Mouse (Mus musculus) CH12.LX (cell line): ENCODE measurements around the gene 4930562C15Rik. TPM values are rescaled to one million over a fixed set of nuclear protein-coding genes. Genes with fewer than 3 reads are reported as not detected.

Experiments
- DNase-seq: peaks from one replicate; pipeline ENCODE4 v3.0.0-alpha.2; 2013; ENCODE audit errors: extremely low read depth
- H3K27ac ChIP-seq: 2 replicates; pipeline ENCODE4 v1.5.1; 2012; ENCODE audit warnings: low read depth, mild to moderate bottlenecking, control low read depth, moderate library complexity; ENCODE audit not compliant: insufficient read depth
- H3K27me3 ChIP-seq: replicated peaks from 2 replicates; pipeline ENCODE3; 2012; ENCODE audit warnings: inconsistent platforms
- H3K36me3 ChIP-seq, 2 experiments: replicated peaks in 1 of 2; 2 replicates each; pipeline versions ENCODE3 to v1.6.1; 2012; ENCODE audit warnings: inconsistent platforms in 1 of 2, low read length in 1 of 2, mild to moderate bottlenecking in 1 of 2, mixed read lengths in 1 of 2, moderate library complexity in 1 of 2; ENCODE audit not compliant: control insufficient read depth in 1 of 2, insufficient read depth in 1 of 2
- H3K4me1 ChIP-seq, 2 experiments: 2 replicates each; pipeline ENCODE4 v1.6.1; 2012; ENCODE audit warnings: inconsistent platforms in 1 of 2, moderate library complexity in 1 of 2; ENCODE audit not compliant: insufficient read depth in 2 of 2, control insufficient read depth in 1 of 2
- H3K4me2 ChIP-seq: 2 replicates; pipeline ENCODE4 v1.6.1; 2012; ENCODE audit warnings: low read depth, mild to moderate bottlenecking, control low read depth; ENCODE audit not compliant: poor library complexity, insufficient read depth, severe bottlenecking
- H3K4me3 ChIP-seq, 3 experiments: fragments of 150-350 bp in 1 of 3; sonication (generic) in 1 of 3; replicated peaks in 1 of 3; 2 replicates each; pipeline versions ENCODE3 to v1.5.1; 2011 to 2012; ENCODE audit warnings: low read depth in 2 of 3, low read length in 2 of 3, mild to moderate bottlenecking in 2 of 3, moderate library complexity in 2 of 3, control low read depth in 1 of 3, improper control_type of control experiment in 1 of 3, inconsistent platforms in 1 of 3, mixed read lengths in 1 of 3; ENCODE audit not compliant: poor library complexity in 1 of 3
- H3K79me2 ChIP-seq: replicated peaks from 2 replicates; pipeline ENCODE4 v1.6.1; 2012; ENCODE audit warnings: mild to moderate bottlenecking, moderate library complexity; ENCODE audit not compliant: control insufficient read depth, poor library complexity, insufficient read depth, severe bottlenecking; ENCODE audit errors: extremely low read depth
- H3K9ac ChIP-seq: 2 replicates; pipeline ENCODE4 v1.6.1; 2012; ENCODE audit warnings: low read depth, mild to moderate bottlenecking, control low read depth, moderate library complexity; ENCODE audit not compliant: insufficient read depth
- H3K9me3 ChIP-seq: replicated peaks from 2 replicates; pipeline ENCODE3; 2012; ENCODE audit warnings: low read length, inconsistent platforms, mixed read lengths
- BHLHE40 ChIP-seq: IDR thresholded peaks from 2 replicates; pipeline ENCODE4 v1.6.1; 2011; ENCODE audit warnings: mild to moderate bottlenecking, low read depth, low read length, improper control_type of control experiment
- CHD1 ChIP-seq: IDR thresholded peaks from 2 replicates; pipeline ENCODE4 v1.6.1; 2012; ENCODE audit warnings: low read depth, low read length, improper control_type of control experiment, inconsistent platforms
- CTCF ChIP-seq, 2 experiments: IDR thresholded peaks in 1 of 2; conservative IDR thresholded peaks in 1 of 2; 2 replicates each; pipeline ENCODE4 v1.5.1; 2011 to 2012; ENCODE audit warnings: low read depth in 2 of 2, low read length in 2 of 2, improper control_type of control experiment in 1 of 2, inconsistent platforms in 1 of 2, mild to moderate bottlenecking in 1 of 2, moderate library complexity in 1 of 2
- ELF1 ChIP-seq: IDR thresholded peaks from 2 replicates; pipeline ENCODE4 v1.6.1; 2014; ENCODE audit warnings: low read depth, mild to moderate bottlenecking, inconsistent platforms, low read length, improper control_type of control experiment
- EP300 ChIP-seq: IDR thresholded peaks from 2 replicates; pipeline ENCODE4 v1.6.1; 2011; ENCODE audit warnings: low read length, improper control_type of control experiment
- ETS1 ChIP-seq: conservative IDR thresholded peaks from 2 replicates; pipeline ENCODE4 v1.6.1; 2012; ENCODE audit warnings: low read depth, mild to moderate bottlenecking, inconsistent platforms, low read length, improper control_type of control experiment, moderate library complexity
- HCFC1 ChIP-seq: IDR thresholded peaks from 2 replicates; pipeline ENCODE4 v1.6.1; 2012; ENCODE audit warnings: low read depth, mild to moderate bottlenecking, inconsistent platforms, low read length, improper control_type of control experiment
- IRF4 ChIP-seq: IDR thresholded peaks from 2 replicates; pipeline ENCODE4 v1.6.1; 2014; ENCODE audit warnings: low read depth, mild to moderate bottlenecking, inconsistent platforms, low read length, improper control_type of control experiment
- JUND ChIP-seq: conservative IDR thresholded peaks from 2 replicates; pipeline ENCODE4 v1.6.1; 2011; ENCODE audit warnings: low read depth, low read length, improper control_type of control experiment
- KAT2A ChIP-seq: IDR thresholded peaks from 2 replicates; pipeline ENCODE4 v1.6.1; 2012; ENCODE audit warnings: low read length, improper control_type of control experiment, inconsistent platforms; ENCODE audit not compliant: insufficient replicate concordance
- MAFK ChIP-seq: IDR thresholded peaks from 2 replicates; pipeline ENCODE4 v1.6.1; 2011; ENCODE audit warnings: low read length, improper control_type of control experiment; ENCODE audit not compliant: insufficient replicate concordance
- MAZ ChIP-seq: IDR thresholded peaks from 2 replicates; pipeline ENCODE4 v1.6.1; 2012; ENCODE audit warnings: low read depth, mild to moderate bottlenecking, inconsistent platforms, low read length, improper control_type of control experiment, moderate library complexity
- MEF2A ChIP-seq: IDR thresholded peaks from 2 replicates; pipeline ENCODE4 v1.6.1; 2014; ENCODE audit warnings: low read depth, mild to moderate bottlenecking, inconsistent platforms, low read length, improper control_type of control experiment, borderline replicate concordance
- MXI1 ChIP-seq: IDR thresholded peaks from 2 replicates; pipeline ENCODE4 v1.6.1; 2011; ENCODE audit warnings: mild to moderate bottlenecking, low read depth, low read length, improper control_type of control experiment
- MYC ChIP-seq: IDR thresholded peaks from 2 replicates; pipeline ENCODE4 v1.6.1; 2011; ENCODE audit warnings: low read depth, mild to moderate bottlenecking, improper control_type of control experiment, low read length
- NELFE ChIP-seq: IDR thresholded peaks from 2 replicates; pipeline ENCODE4 v1.6.1; 2011; ENCODE audit warnings: low read depth, low read length, improper control_type of control experiment
- NRF1 ChIP-seq: IDR thresholded peaks from 2 replicates; pipeline ENCODE4 v1.6.1; 2014; ENCODE audit warnings: low read depth, mild to moderate bottlenecking, inconsistent platforms, low read length, improper control_type of control experiment, moderate library complexity
- PAX5 ChIP-seq: IDR thresholded peaks from 2 replicates; pipeline ENCODE4 v1.6.1; 2012; ENCODE audit warnings: low read length, inconsistent platforms, mixed read lengths
- POLR2A ChIP-seq: IDR thresholded peaks from 2 replicates; pipeline ENCODE4 v1.6.1; 2011; ENCODE audit warnings: low read depth, mild to moderate bottlenecking, improper control_type of control experiment, low read length
- POLR2AphosphoS2 ChIP-seq: IDR thresholded peaks from 2 replicates; pipeline ENCODE4 v1.6.1; 2011; ENCODE audit warnings: low read depth, low read length, improper control_type of control experiment
- RAD21 ChIP-seq: IDR thresholded peaks from 2 replicates; pipeline ENCODE4 v1.6.1; 2011; ENCODE audit warnings: low read depth, mild to moderate bottlenecking, low read length, improper control_type of control experiment, moderate library complexity
- RCOR1 ChIP-seq: conservative IDR thresholded peaks from 2 replicates; pipeline ENCODE4 v1.6.1; 2012; ENCODE audit warnings: low read depth, mild to moderate bottlenecking, inconsistent platforms, low read length, improper control_type of control experiment
- SIN3A ChIP-seq: IDR thresholded peaks from 2 replicates; pipeline ENCODE4 v1.6.1; 2012; ENCODE audit warnings: low read length, improper control_type of control experiment, inconsistent platforms
- SMC3 ChIP-seq: IDR thresholded peaks from 2 replicates; pipeline ENCODE4 v1.6.1; 2011; ENCODE audit warnings: low read depth, low read length, improper control_type of control experiment
- TCF12 ChIP-seq: IDR thresholded peaks from 2 replicates; pipeline ENCODE4 v1.6.1; 2014; ENCODE audit warnings: low read depth, mild to moderate bottlenecking, inconsistent platforms, low read length, improper control_type of control experiment
- UBTF ChIP-seq: IDR thresholded peaks from 2 replicates; pipeline ENCODE4 v1.6.1; 2012; ENCODE audit warnings: low read depth, mild to moderate bottlenecking, inconsistent platforms, low read length, improper control_type of control experiment, moderate library complexity
- USF1 ChIP-seq: IDR thresholded peaks from 2 replicates; pipeline ENCODE4 v1.6.1; 2014; ENCODE audit warnings: low read depth, mild to moderate bottlenecking, inconsistent platforms, low read length, improper control_type of control experiment
- USF2 ChIP-seq: conservative IDR thresholded peaks from 2 replicates; pipeline ENCODE4 v1.6.1; 2011; ENCODE audit warnings: low read depth, low read length, improper control_type of control experiment
- ZC3H11A ChIP-seq: IDR thresholded peaks from 2 replicates; pipeline ENCODE4 v1.6.1; 2012; ENCODE audit warnings: low read depth, mild to moderate bottlenecking, inconsistent platforms, low read length, improper control_type of control experiment
- ZKSCAN1 ChIP-seq: IDR thresholded peaks from 2 replicates; pipeline ENCODE4 v1.6.1; 2012; ENCODE audit warnings: low read depth, inconsistent platforms, low read length, improper control_type of control experiment, borderline replicate concordance
- ZNF384 ChIP-seq: IDR thresholded peaks from 2 replicates; pipeline ENCODE4 v1.6.1; 2012; ENCODE audit warnings: low read depth, low read length, improper control_type of control experiment, inconsistent platforms
- dilution Hi-C: fragments of 300-500 bp; cut with MboI; formaldehyde crosslinking; loops from 2 replicates; pipeline ENCODE4 v1.14.3; 2020; ENCODE audit warnings: low sequenced_read_pairs; ENCODE audit not compliant: extremely low pct_unique_long_range_greater_than_20kb, extremely low pct_ligation_motif_present
- in situ Hi-C: fragments of 300-500 bp; cut with MboI; formaldehyde crosslinking; loops from 3 replicates; pipeline ENCODE4 v1.14.3; 2019; ENCODE audit warnings: low sequenced_read_pairs, low pct_ligation_motif_present, low pct_unique_long_range_greater_than_20kb, mixed read lengths
- polyA plus RNA-seq: library from polyadenylated mRNA; unstranded; fragments of >175 nt; gene quantifications from 2 replicates; pipeline ENCODE4 v1.2.1, GENCODE M21; 2012; ENCODE audit warnings: low read depth; ENCODE audit not compliant: insufficient read length
- total RNA-seq, 2 experiments: library from RNA; depleted of rRNA; stranded (reverse); fragments of 300-350 nt in 1 of 2; fragments of >200 nt in 1 of 2; gene quantifications; 2 replicates each; pipeline ENCODE4 v1.2.3; 2012 to 2014

The 4930562C15Rik gene
- total and polyA plus RNA-seq, 3 experiments: 0.13 to 0.80 (median 0.20) TPM

DNA sequence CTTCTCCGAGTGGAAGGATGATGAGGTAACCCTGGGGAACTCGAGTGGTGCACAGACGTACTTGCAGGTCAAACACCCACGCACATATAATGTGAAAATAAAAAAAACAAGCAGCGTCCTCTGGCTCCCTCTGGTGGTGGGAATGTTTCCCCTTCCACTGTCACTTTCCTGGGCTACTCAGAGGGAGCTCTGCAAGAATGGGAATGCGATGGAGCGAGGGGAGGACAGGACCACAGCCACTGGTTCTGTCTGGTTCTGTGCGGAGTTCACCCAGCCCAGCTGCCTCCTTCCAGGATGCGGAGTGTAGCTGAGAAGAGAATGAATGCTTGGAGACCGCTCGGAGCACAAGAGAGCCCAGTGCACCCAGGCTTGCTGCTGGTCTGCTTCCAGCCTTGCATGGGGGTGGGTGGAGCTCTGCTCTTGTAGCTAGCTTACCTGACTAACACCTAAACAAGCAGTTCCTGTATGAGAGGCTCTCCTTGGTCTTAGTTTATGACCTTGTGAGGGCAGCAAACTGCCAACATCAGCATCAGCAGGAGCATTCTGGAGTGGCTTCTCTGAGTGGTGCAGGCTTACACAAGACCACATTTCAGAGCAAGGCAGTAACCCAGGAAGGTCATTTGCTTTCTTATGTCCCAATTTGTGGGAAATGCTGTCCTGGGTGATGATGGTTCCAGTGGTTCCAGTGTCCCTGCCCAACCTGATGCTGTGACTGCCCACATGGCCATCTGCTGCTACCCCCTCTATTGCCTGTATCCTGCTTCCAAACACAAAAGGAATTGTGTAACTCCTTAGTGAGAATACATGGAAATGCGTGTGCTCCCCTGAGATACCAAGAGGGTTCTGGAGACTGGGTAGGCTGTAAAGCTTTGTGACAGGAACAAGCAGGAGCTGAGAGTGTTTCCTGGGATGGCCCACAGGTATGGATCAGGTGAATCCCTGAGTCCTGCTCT, 78.8 kb downstream of the 4930562C15Rik start:
- H3K9ac ChIP-seq: no peak overlapping the region
- H3K27me3 ChIP-seq: no peaks in the 10 kb centered on the region
- DNase-seq: peak; percentile 77
- no peak overlapping the region for H3K27ac ChIP-seq
- TF ChIP-seq ZKSCAN1 (no peak), BHLHE40 (peak; percentile 51; the same call in 1 of the 2 replicates), CHD1 (no peak), PAX5 (no peak), HCFC1 (peak; percentile 45), USF2 (no peak), KAT2A (0 out of 2 replicates have a peak, but pooled peaks have one; percentile 27), JUND (0 out of 2 replicates have a peak, but pooled peaks have one; percentile 37), MAZ (0 out of 2 replicates have a peak, but pooled peaks have one; percentile 51), MEF2A (0 out of 2 replicates have a peak, but pooled peaks have one; percentile 32), NELFE (no peak; the same call in 1 of the 2 replicates), NRF1 (0 out of 2 replicates have a peak, but pooled peaks have one; percentile 17), UBTF (no peak), RAD21 (no peak; the same call in none of the 2 replicates), TCF12 (peak; percentile 46; the same call in 1 of the 2 replicates), ELF1 (0 out of 2 replicates have a peak, but pooled peaks have one; percentile 33), USF1 (no peak), MXI1 (peak; percentile 61), POLR2A (no peak), RCOR1 (peak; percentile 59; the same call in 1 of the 2 replicates), ZNF384 (peak; percentile 93), EP300 (0 out of 2 replicates have a peak, but pooled peaks have one; percentile 13), IRF4 (peak; percentile 72), CTCF (conservative IDR thresholded peaks at IDR 0.05 in 1 of 2, IDR thresholded peaks at IDR 0.05 in 1 of 2; ENCODE audit: low read depth in 2 of 2, low read length in 2 of 2) (peak; percentile 97 to 100), SMC3 (peak; percentile 89), SIN3A (peak; percentile 76), ETS1 (no peak), POLR2AphosphoS2 (no peak), MAFK (0 out of 2 replicates have a peak, but pooled peaks have one; percentile 20), ZC3H11A (peak; percentile 66), MYC (0 out of 2 replicates have a peak, but pooled peaks have one; percentile 41)
- in situ Hi-C loops (no loop called here), dilution Hi-C loops (no loop called here)
- no peak overlapping the region for H3K4me2 ChIP-seq
- no peaks in the 10 kb centered on the region for H3K9me3 ChIP-seq
- H3K4me1 ChIP-seq: peaks cover 27 to 50% of the 10 kb centered on the region in 2 experiments
- H3K36me3 ChIP-seq: peaks cover 15 to 32% of the 10 kb centered on the region in 2 experiments
- no peaks in the 10 kb centered on the region for H3K79me2 ChIP-seq
- H3K4me3 ChIP-seq: peak overlapping the region in 1 of 3 experiments; percentile 34
